Mouse (Mus musculus): ENCODE measurements around the gene Slc30a3. TPM values are rescaled to one million over a fixed set of nuclear protein-coding genes. Genes with fewer than 3 reads are reported as not detected.
A peak's percentile ranks its signal among the peaks of the same experiment; 100 is the strongest.
"Not testable (repeated sequence)": the region's sequence is repeated elsewhere in the genome, so short reads cannot be mapped to it uniquely, and the experiment has no call there.

Gene Slc30a3
- polyA plus RNA-seq, 2 experiments from 2014 or later: not detected

GRCm38 (mm10) chr5:31093151-31094041 is 14.6 kb downstream of the Slc30a3 start:
- no peak for ATAC-seq

GRCm38 (mm10) chr5:31092231-31092975 is 15.6 kb downstream of the Slc30a3 start:
- ATAC-seq: no peak

- no peak for ATAC-seq
Measured at GRCm38 (mm10) chr5:31087131-31087530, 20.9 kb downstream of the Slc30a3 start.

GRCm38 (mm10) chr5:31086606-31087005 is 21.4 kb downstream of the Slc30a3 start:
- no peak for ATAC-seq

- no peak for ATAC-seq
Measured at GRCm38 (mm10) chr5:31083949-31084348, 24.1 kb downstream of the Slc30a3 start.

- ATAC-seq: no peak
Measured at GRCm38 (mm10) chr5:31082935-31083625, 25.0 kb downstream of the Slc30a3 start.

GRCm38 (mm10) chr5:31082355-31082754 is 25.7 kb downstream of the Slc30a3 start:
- ATAC-seq: no peak

- no peak for ATAC-seq
Measured at GRCm38 (mm10) chr5:31081386-31081785, 26.7 kb downstream of the Slc30a3 start.

GRCm38 (mm10) chr5:31080795-31081164 is 27.3 kb downstream of the Slc30a3 start:
- no peak for ATAC-seq

- no peak for ATAC-seq
Measured at GRCm38 (mm10) chr5:31080059-31080794, 27.8 kb downstream of the Slc30a3 start.

- ATAC-seq: no peak
Measured at GRCm38 (mm10) chr5:31076346-31076745, 31.7 kb downstream of the Slc30a3 start.

- no peak for ATAC-seq
Measured at GRCm38 (mm10) chr5:31073176-31073575, 34.9 kb downstream of the Slc30a3 start.

GRCm38 (mm10) chr5:31071821-31072220 is 36.2 kb downstream of the Slc30a3 start:
- no peak for ATAC-seq

- ATAC-seq: no peak
Measured at GRCm38 (mm10) chr5:31071059-31071458, 37.0 kb downstream of the Slc30a3 start.

GRCm38 (mm10) chr5:31069810-31070209 is 38.2 kb downstream of the Slc30a3 start:
- no peak for ATAC-seq

GRCm38 (mm10) chr5:31055216-31056140 is 52.6 kb downstream of the Slc30a3 start:
- ATAC-seq: peak; percentile 56

- peak; percentile 95 for ATAC-seq
Measured at GRCm38 (mm10) chr5:31054261-31055215, 53.5 kb downstream of the Slc30a3 start, which contains the start of gene Cad. Gene Cad, plus strand, starts transcription at chr5:31054780.

GRCm38 (mm10) chr5:31053728-31054127 is 54.3 kb downstream of the Slc30a3 start:
- ATAC-seq: not testable (repeated sequence)

GRCm38 (mm10) chr5:31050427-31050826 is 57.6 kb downstream of the Slc30a3 start:
- no peak for ATAC-seq

All from activated CD4-positive, CD25-positive, alpha-beta regulatory T cell, adult 4 months (primary cell).